Mouse (Mus musculus): ENCODE measurements around the gene Pask. TPM values are rescaled to one million over a fixed set of nuclear protein-coding genes. Genes with fewer than 3 reads are reported as not detected.

Gene Pask
- total RNA-seq, 4 experiments from 2014 or later, result 4.9 to 7.9 (median 5.8) TPM

DNA sequence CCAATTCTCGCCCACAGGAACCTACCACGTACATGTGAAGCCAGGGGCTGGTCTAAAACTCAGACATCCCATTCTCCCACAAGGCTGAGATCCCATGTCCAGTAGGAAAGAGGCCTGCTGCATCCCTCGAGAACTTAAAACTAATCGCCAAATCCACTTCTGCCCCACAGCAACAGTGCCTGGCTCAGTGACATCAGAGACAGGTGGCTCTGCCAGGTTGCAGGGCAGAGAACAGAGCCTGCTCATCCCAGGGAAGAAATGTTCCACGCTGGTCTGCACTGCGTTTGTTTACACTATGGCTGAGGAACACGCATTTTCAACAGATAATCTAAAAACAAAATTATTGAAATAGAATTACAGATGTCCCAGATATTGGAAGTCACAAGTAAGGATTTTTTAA, 66.2 kb downstream of the Pask start:
- no peak for DNase-seq

GRCm38 (mm10) chr1:93275561-93275960, 67.7 kb downstream of the Pask start:
- DNase-seq, result no peak

DNA sequence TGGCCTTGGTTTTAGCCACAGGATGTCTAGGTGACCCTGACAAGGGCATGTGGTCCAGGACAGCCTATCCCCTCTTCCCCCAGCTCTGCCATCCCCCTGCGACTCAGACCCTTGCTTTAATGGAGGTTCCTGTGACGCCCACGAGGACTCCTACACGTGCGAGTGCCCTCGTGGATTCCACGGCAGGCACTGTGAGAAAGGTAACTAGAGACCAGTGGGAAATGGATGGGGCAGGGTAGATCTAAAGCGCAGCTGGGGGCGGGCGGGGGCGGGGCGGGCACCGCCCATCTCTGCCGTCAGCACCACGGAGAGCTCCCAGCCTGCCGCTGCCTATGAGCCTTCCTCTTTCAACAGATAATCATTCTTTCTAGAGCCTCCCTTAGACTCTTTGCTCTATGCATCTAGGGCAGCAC, 70.9 kb downstream of the Pask start:
- no peak for DNase-seq

DNA sequence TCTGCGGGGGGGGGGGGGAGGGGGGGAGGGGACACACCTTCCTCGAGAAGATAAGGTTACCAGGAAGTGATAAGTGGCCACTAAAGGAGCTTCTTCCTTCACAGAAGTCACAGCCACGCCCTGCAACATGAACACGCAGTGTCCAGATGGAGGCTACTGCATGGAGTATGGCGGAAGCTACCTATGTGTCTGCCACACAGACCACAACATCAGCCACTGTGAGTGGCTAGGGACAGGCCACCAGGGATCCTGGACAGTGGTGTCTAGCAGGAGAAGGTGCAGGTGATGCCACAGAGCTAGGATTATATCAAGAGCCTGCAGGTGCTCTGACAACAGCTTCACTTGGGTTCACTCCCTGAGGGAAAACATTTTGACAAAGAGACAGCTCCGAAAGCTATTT, 71.5 kb downstream of the Pask start:
- DNase-seq, result no peak

GRCm38 (mm10) chr1:93270516-93271240, 72.6 kb downstream of the Pask start:
- DNase-seq, result no peak

- DNase-seq, result no peak
Measured at GRCm38 (mm10) chr1:93268246-93268645, 75.0 kb downstream of the Pask start.

DNA sequence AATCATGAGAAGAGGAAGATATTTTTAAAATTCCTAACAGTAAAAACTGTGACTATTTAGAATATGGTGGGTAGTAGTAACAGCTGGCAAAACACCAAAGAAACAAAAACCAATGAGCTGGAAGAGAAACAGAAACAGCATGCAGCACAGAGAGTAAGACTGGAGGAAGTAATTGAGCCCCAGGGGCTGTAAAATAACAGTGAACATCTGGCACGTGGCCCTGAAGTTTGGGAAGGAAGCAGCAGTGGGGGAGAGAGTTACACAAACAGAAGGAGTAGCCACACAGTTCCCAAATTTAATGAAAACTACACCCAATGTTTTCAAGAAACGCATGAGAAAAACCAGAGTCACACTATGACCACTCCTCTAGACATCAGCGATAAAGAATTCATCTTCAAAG, 76.1 kb downstream of the Pask start:
- no peak for DNase-seq

Small RNAs within 50 kb of the gene (microRNA-seq; reads per million reads assigned to microRNA genes)
- gene Mir6345 (0 reads per million in 2 experiments), gene Mir6901 (0 reads per million in 2 experiments), gene Mir6902 (0 to 0.35 reads per million in 2 experiments)

Other genes starting within 250 kb of the Pask start
- 10 to 100 TPM; 55.1 to 76.1 (median 69.1) TPM for gene Kif1a, start 241.5 kb downstream of the Pask start, total RNA-seq (2022)
- under 1 TPM in 1 of 4 experiments, not detected in 3; 0.26 TPM for gene Agxt, start 208.2 kb downstream of the Pask start, total RNA-seq (2022)
- not detected for gene 2310007B03Rik, start 182.5 kb downstream of the Pask start, total RNA-seq (2022)
- gene Crocc2, start 174.8 kb downstream of the Pask start, total RNA-seq (2022), result under 1 TPM in 2 of 4 experiments, not detected in 2; 0.03 TPM
- gene Sned1, start 107.6 kb downstream of the Pask start, total RNA-seq (2022), result 10 to 100 TPM; 22.2 to 31.9 (median 26.0) TPM
- 10 to 100 TPM; 25.1 to 28.8 (median 26.1) TPM for gene Mterf4, start 37.6 kb downstream of the Pask start, total RNA-seq (2022)
- 10 to 100 TPM; 31.1 to 46.5 (median 35.7) TPM for gene Ppp1r7, start 628 bp downstream of the Pask start, total RNA-seq (2022)
- not detected for gene Ano7, start 30.4 kb upstream of the Pask start, total RNA-seq (2022)
- gene Hdlbp, start 135.3 kb upstream of the Pask start, total RNA-seq (2022), result 100 to 1,000 TPM; 299 to 422 (median 334) TPM
- gene Farp2, start 168.6 kb upstream of the Pask start, total RNA-seq (2022), result 10 to 100 TPM; 17.1 to 26.1 (median 24.0) TPM

Measured in adrenal gland, adult 8-10 months (tissue).